Mouse (Mus musculus) liver, postnatal 0 days (tissue): ENCODE measurements at regions not wholly inside any gene's neighbourhood (a gene's known extent, or its start where the extent isn't known, plus 50 kb on each side); places are given as distances from the start of the nearest gene placed in this dataset.

ENCODE experiments used
- ATAC-seq: fragments of 200-750 bp; cut with Nextera tagmentation; 2 replicates; pipeline ENCODE4 v1.8.0; 2017; ENCODE audit warnings: mild to moderate bottlenecking, moderate library complexity
- DNase-seq: peaks from one replicate; pipeline ENCODE4 v3.0.0-alpha.2; 2016
- H3K27ac ChIP-seq: fragments of 300-500 bp; sonication (generic); 2 replicates; pipeline ENCODE4 v1.5.1; 2014; ENCODE audit warnings: antibody characterized with exemption, moderate library complexity, mild to moderate bottlenecking, low read depth
- H3K27me3 ChIP-seq: fragments of 300-500 bp; sonication (generic); 2 replicates; pipeline ENCODE4 v1.6.1; 2014; ENCODE audit warnings: low read length, control low read depth, mixed read lengths; ENCODE audit not compliant: insufficient read depth
- H3K36me3 ChIP-seq: fragments of 300-500 bp; sonication (generic); replicated peaks from 2 replicates; pipeline ENCODE4 v1.6.1; 2014; ENCODE audit warnings: mild to moderate bottlenecking, control low read depth, low read length, moderate library complexity, mixed read lengths; ENCODE audit not compliant: insufficient read depth
- H3K4me1 ChIP-seq: fragments of 300-500 bp; sonication (generic); 2 replicates; pipeline ENCODE4 v1.6.1; 2014; ENCODE audit warnings: antibody characterized with exemption, mild to moderate bottlenecking, control low read depth; ENCODE audit not compliant: insufficient read depth
- H3K4me2 ChIP-seq: fragments of 300-500 bp; sonication (generic); 2 replicates; pipeline ENCODE4 v1.6.1; 2014; ENCODE audit warnings: low read depth, mild to moderate bottlenecking, low read length, moderate library complexity, mixed read lengths
- H3K4me3 ChIP-seq: fragments of 300-500 bp; sonication (generic); 2 replicates; pipeline ENCODE4 v1.5.1; 2014; ENCODE audit warnings: low read depth, low read length
- H3K9ac ChIP-seq: fragments of 300-500 bp; sonication (generic); replicated peaks from 2 replicates; pipeline ENCODE4 v1.6.1; 2014; ENCODE audit warnings: mild to moderate bottlenecking, moderate library complexity
- H3K9me3 ChIP-seq: fragments of 300-500 bp; sonication (generic); 2 replicates; pipeline ENCODE4 v1.6.1; 2016; ENCODE audit warnings: mild to moderate bottlenecking, control low read depth, low read length, mixed read lengths
- CTCF ChIP-seq: sonication (generic); IDR thresholded peaks from 2 replicates; pipeline ENCODE4 v1.5.1; 2016; ENCODE audit warnings: antibody characterized with exemption, low read depth
- EP300 ChIP-seq: IDR thresholded peaks from 2 replicates; pipeline ENCODE4 v1.6.1; 2016; ENCODE audit warnings: antibody characterized with exemption, low read depth, mild to moderate bottlenecking
- WGBS: fragments of 180-500 bp; shearing (Covaris S2); extraction: QIAGEN DNeasy Blood & Tissue Kit; methylation state at CpG from one replicate; pipeline ENCODE4 v1.1.7; 2014; ENCODE audit not compliant: insufficient replicate concordance; 5-methylcytosine and 5-hydroxymethylcytosine counted together

- WGBS: 81% methylated on average over 8 of the region's 8 CpGs
- H3K4me3 ChIP-seq: no peak overlapping the region
- ATAC-seq: no peak
- no peak overlapping the region for H3K4me2 ChIP-seq
- H3K9me3 ChIP-seq: no peaks in the 10 kb centered on the region
- H3K4me1 ChIP-seq: 0 out of 2 replicates have a peak, but pooled peaks cover 3% of the 10 kb centered on the region
- TF ChIP-seq EP300 (no peak), CTCF (no peak)
- no peak overlapping the region for H3K27ac ChIP-seq
- no peak overlapping the region for H3K9ac ChIP-seq
- DNase-seq: no peak
- no peaks in the 10 kb centered on the region for H3K27me3 ChIP-seq
- H3K36me3 ChIP-seq: no peaks in the 10 kb centered on the region
Measured at GRCm38 (mm10) chr19:57541693-57542314, 69.0 kb upstream of the Atrnl1 start.

GRCm38 (mm10) chr19:57542506-57542905 is 68.3 kb upstream of the Atrnl1 start:
- Histone ChIP-seq H3K4me1 (0 out of 2 replicates have a peak, but pooled peaks cover 1% of the 10 kb centered on the region), H3K36me3 (no peaks in the 10 kb centered on the region), H3K4me3 (no peak overlapping the region), H3K9me3 (no peaks in the 10 kb centered on the region), H3K27ac (no peak overlapping the region), H3K27me3 (no peaks in the 10 kb centered on the region), H3K4me2 (no peak overlapping the region), H3K9ac (no peak overlapping the region)
- no peak for TF ChIP-seq EP300
- no peak for TF ChIP-seq CTCF
- no peak for ATAC-seq
- DNase-seq: no peak
- 75% methylated on average over 5 of the region's 5 CpGs for WGBS

- Histone ChIP-seq H3K36me3 (no peaks in the 10 kb centered on the region), H3K4me3 (0 out of 2 replicates have a peak overlapping the region, but pooled peaks have one; percentile 11), H3K9ac (no peak overlapping the region), H3K27me3 (no peaks in the 10 kb centered on the region), H3K27ac (no peak overlapping the region), H3K4me1 (peaks cover 3% of the 10 kb centered on the region; the same call in 1 of the 2 replicates), H3K9me3 (no peaks in the 10 kb centered on the region), H3K4me2 (peak overlapping the region; percentile 50; the same call in 1 of the 2 replicates)
- WGBS: 56% methylated on average over 13 of the region's 13 CpGs
- no peak for DNase-seq
- TF ChIP-seq EP300: no peak
- peak; percentile 42 for TF ChIP-seq CTCF
- ATAC-seq: no peak
Measured at GRCm38 (mm10) chr19:57543681-57544214, 67.1 kb upstream of the Atrnl1 start.

- TF ChIP-seq EP300: no peak
- TF ChIP-seq CTCF: no peak
- no peak for ATAC-seq
- no peaks in the 10 kb centered on the region for H3K36me3 ChIP-seq
- peaks cover 3% of the 10 kb centered on the region; the same call in 1 of the 2 replicates for H3K4me1 ChIP-seq
- H3K4me2 ChIP-seq: no peak overlapping the region
- no peaks in the 10 kb centered on the region for H3K9me3 ChIP-seq
- no peak overlapping the region for H3K27ac ChIP-seq
- no peak for DNase-seq
- no peak overlapping the region for H3K4me3 ChIP-seq
- H3K27me3 ChIP-seq: no peaks in the 10 kb centered on the region
- no peak overlapping the region for H3K9ac ChIP-seq
- WGBS: 75% methylated on average over 17 of the region's 17 CpGs
Measured at GRCm38 (mm10) chr19:57544229-57544879, 66.5 kb upstream of the Atrnl1 start.

GRCm38 (mm10) chr19:57545071-57545470 is 65.8 kb upstream of the Atrnl1 start:
- Histone ChIP-seq H3K9me3 (no peaks in the 10 kb centered on the region), H3K36me3 (no peaks in the 10 kb centered on the region), H3K4me1 (peaks cover 3% of the 10 kb centered on the region; the same call in 1 of the 2 replicates), H3K27me3 (no peaks in the 10 kb centered on the region), H3K27ac (no peak overlapping the region), H3K4me2 (no peak overlapping the region), H3K4me3 (no peak overlapping the region), H3K9ac (no peak overlapping the region)
- DNase-seq: no peak
- no peak for ATAC-seq
- 67% methylated on average over 2 of the region's 2 CpGs for WGBS
- TF ChIP-seq EP300 (no peak), CTCF (no peak)

- H3K9me3 ChIP-seq: no peaks in the 10 kb centered on the region
- no peak for TF ChIP-seq EP300
- TF ChIP-seq CTCF: no peak
- no peaks in the 10 kb centered on the region for H3K36me3 ChIP-seq
- peak; percentile 68 for DNase-seq
- H3K9ac ChIP-seq: no peak overlapping the region
- peak overlapping the region; percentile 59; the same call in 1 of the 2 replicates for H3K27ac ChIP-seq
- peak overlapping the region; percentile 14; the same call in 1 of the 2 replicates for H3K4me2 ChIP-seq
- ATAC-seq: peak; percentile 90
- H3K4me3 ChIP-seq: no peak overlapping the region
- 65% methylated on average over 2 of the region's 2 CpGs for WGBS
- H3K27me3 ChIP-seq: no peaks in the 10 kb centered on the region
- peaks cover 3% of the 10 kb centered on the region; the same call in 1 of the 2 replicates for H3K4me1 ChIP-seq
Measured at GRCm38 (mm10) chr19:57546039-57546438, 64.8 kb upstream of the Atrnl1 start.
